In the genomic region with DNA sequence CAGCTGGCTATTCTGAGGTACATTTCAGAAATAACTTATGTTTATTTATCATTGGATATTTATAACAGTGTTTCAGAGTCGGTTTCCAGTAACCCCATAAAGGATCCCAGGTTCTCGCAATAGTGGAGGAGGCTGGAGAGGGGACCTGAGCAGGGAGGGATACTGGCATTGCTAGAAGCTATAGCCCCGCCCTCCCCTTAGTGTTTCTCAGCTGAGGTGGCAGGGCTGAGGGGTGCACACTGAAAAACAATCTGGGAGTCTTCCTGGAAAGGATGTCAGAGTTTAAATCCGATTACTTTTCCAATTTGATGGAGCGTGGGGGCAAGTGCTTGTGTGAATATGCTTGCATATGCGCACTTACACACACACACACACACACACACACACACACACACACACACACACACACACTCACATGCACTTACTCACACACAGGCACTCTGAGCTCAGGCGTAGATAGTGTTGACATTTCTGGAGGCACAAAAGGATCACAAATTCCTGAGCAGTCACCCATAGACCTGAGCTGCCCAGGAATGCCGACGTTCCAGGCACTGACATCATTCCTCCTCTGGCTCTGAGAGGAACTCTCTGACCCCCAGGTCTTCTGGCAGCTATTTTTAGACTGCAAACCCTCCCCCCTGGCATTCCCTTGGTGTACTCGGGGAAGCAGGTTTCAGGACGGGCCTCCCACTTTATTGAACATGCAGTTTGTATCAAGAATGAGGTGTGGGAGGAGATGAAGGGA, we compare ENCODE assay signal across 8 mouse cellular contexts.
DNase-seq lines count a peak whose midpoint lies in the region; ATAC-seq lines count a peak whose summit lies in the region.
"Had no signal": no experiment of that assay in that cellular context is flagged by ENCODE, and none has a peak within 500 bp of the region (broad histone marks: within the 10 kb centered on the region; RNA-seq: fewer than 3 reads in every experiment).

No protein-coding gene starts in this region.

- peak overlapping the region; percentile 93 for H3K27ac ChIP-seq in heart, embryonic 13.5 days (replicated peaks)
- peak overlapping the region; percentile 71 for H3K27ac ChIP-seq in limb, embryonic 12.5 days
- no peak overlapping the region for H3K27ac ChIP-seq in neural tube, embryonic 13.5 days (replicated peaks)
- H3K27ac ChIP-seq: neural tube, embryonic 12.5 days had no signal

- DNase-seq in ES-CJ7 (ENCODE audit: low read depth, low spot score) (peak; percentile 18), ZHBTc4 (ENCODE audit: low read depth, low spot score) (peak; percentile 49)
- DNase-seq in c-Kit-positive CD71-positive TER-119-positive erythroid progenitor cells, embryonic 14.5 days (ENCODE audit: low spot score) = no peak
- DNase-seq in cerebellum, adult 9-10 months = no peak

- H3K4me3 ChIP-seq in heart, embryonic 13.5 days = no peak overlapping the region
- H3K4me3 ChIP-seq in limb, embryonic 12.5 days (replicated peaks) = no peak overlapping the region
- H3K4me3 ChIP-seq in neural tube, embryonic 13.5 days = no peak overlapping the region
- H3K4me3 ChIP-seq: neural tube, embryonic 12.5 days had no signal

- H3K27me3 ChIP-seq in heart, embryonic 13.5 days (replicated peaks) = no peaks in the 10 kb centered on the region
- H3K27me3 ChIP-seq in limb, embryonic 12.5 days = no peaks in the 10 kb centered on the region
- no peaks in the 10 kb centered on the region for H3K27me3 ChIP-seq in neural tube, embryonic 13.5 days
- H3K27me3 ChIP-seq: neural tube, embryonic 12.5 days had no signal

- H3K9ac ChIP-seq in heart, embryonic 13.5 days = 0 out of 2 replicates have a peak overlapping the region, but pooled peaks have one; percentile 52
- H3K9ac ChIP-seq in limb, embryonic 12.5 days (replicated peaks) = no peak overlapping the region
- H3K9ac ChIP-seq in neural tube, embryonic 13.5 days = no peak overlapping the region
- H3K9ac ChIP-seq: neural tube, embryonic 12.5 days had no signal

- ATAC-seq in heart, embryonic 13.5 days (ENCODE audit: extremely low read depth, insufficient number of reproducible peaks, low FRiP score, low TSS enrichment) = peak; percentile 79
- peak; percentile 91 for ATAC-seq in limb, embryonic 12.5 days (ENCODE audit: insufficient number of reproducible peaks, insufficient read depth, low FRiP score, low TSS enrichment, low read depth)
- peak; percentile 32; the same call in 1 of the 2 replicates for ATAC-seq in neural tube, embryonic 13.5 days (ENCODE audit: low read depth)

- peaks cover 30% of the 10 kb centered on the region for H3K4me1 ChIP-seq in heart, embryonic 13.5 days
- peaks cover 24% of the 10 kb centered on the region for H3K4me1 ChIP-seq in limb, embryonic 12.5 days (replicated peaks)
- no peaks in the 10 kb centered on the region for H3K4me1 ChIP-seq in neural tube, embryonic 13.5 days (replicated peaks)

- 11% methylated on average over 11 of the region's 11 CpGs for WGBS in heart, embryonic 13.5 days
- 22% methylated on average over 11 of the region's 11 CpGs for WGBS in limb, embryonic 12.5 days
- 39% methylated on average over 11 of the region's 11 CpGs for WGBS in neural tube, embryonic 13.5 days

- H3K4me2 ChIP-seq in heart, embryonic 13.5 days = peak overlapping the region; percentile 57
- H3K4me2 ChIP-seq in limb, embryonic 12.5 days = peak overlapping the region; percentile 15
- no peak overlapping the region for H3K4me2 ChIP-seq in neural tube, embryonic 13.5 days
- H3K4me2 ChIP-seq: neural tube, embryonic 12.5 days had no signal

- H3K9me3 ChIP-seq in heart, embryonic 13.5 days = no peaks in the 10 kb centered on the region
- no peaks in the 10 kb centered on the region for H3K9me3 ChIP-seq in limb, embryonic 12.5 days
- no peaks in the 10 kb centered on the region for H3K9me3 ChIP-seq in neural tube, embryonic 13.5 days
- H3K9me3 ChIP-seq: neural tube, embryonic 12.5 days had no signal

- no peaks in the 10 kb centered on the region for H3K36me3 ChIP-seq in heart, embryonic 13.5 days
- H3K36me3 ChIP-seq in limb, embryonic 12.5 days = no peaks in the 10 kb centered on the region
- no peaks in the 10 kb centered on the region for H3K36me3 ChIP-seq in neural tube, embryonic 13.5 days
- H3K36me3 ChIP-seq: neural tube, embryonic 12.5 days had no signal

Comparison
In these comparisons a context has a peak if more than half of its experiments do, and no peak if none do; other contexts are left out.
1. DNase-seq: peak in ES-CJ7 (single experiment) and ZHBTc4 (single experiment); none in c-Kit-positive CD71-positive TER-119-positive erythroid progenitor cells, embryonic 14.5 days (single experiment) and cerebellum, adult 9-10 months (single experiment).
2. ATAC-seq: peak in every context shown above with its lines; median percentile 91 in limb, embryonic 12.5 days; 79 in heart, embryonic 13.5 days; 32 in neural tube, embryonic 13.5 days.